Mouse (Mus musculus) limb, embryonic 12.5 days (tissue): ENCODE data around the gene Slc16a6. TPM values are rescaled to one million over a fixed set of nuclear protein-coding genes. Genes with fewer than 3 reads are reported as not detected.
"Not testable (repeated sequence)": the region's sequence is repeated elsewhere in the genome, so short reads cannot be mapped to it uniquely, and the experiment has no call there.

ENCODE experiments used
- ATAC-seq: fragments of 200-750 bp; cut with Nextera tagmentation; 2 replicates; pipeline ENCODE4 v1.8.0; 2017; ENCODE audit warnings: low read depth, moderate TSS enrichment; ENCODE audit not compliant: insufficient number of reproducible peaks, insufficient read depth, low FRiP score, low TSS enrichment
- H3K27ac ChIP-seq: fragments of 300-500 bp; sonication (generic); 2 replicates; pipeline ENCODE4 v1.5.1; 2016; ENCODE audit warnings: mild to moderate bottlenecking, moderate library complexity
- H3K27me3 ChIP-seq: fragments of 300-500 bp; sonication (generic); 2 replicates; pipeline ENCODE4 v1.6.1; 2016; ENCODE audit warnings: mild to moderate bottlenecking, moderate library complexity
- H3K36me3 ChIP-seq: fragments of 300-500 bp; sonication (generic); 2 replicates; pipeline ENCODE4 v1.6.1; 2016; ENCODE audit warnings: mild to moderate bottlenecking, moderate library complexity
- H3K4me1 ChIP-seq: fragments of 300-500 bp; sonication (generic); replicated peaks from 2 replicates; pipeline ENCODE4 v1.6.1; 2016
- H3K4me2 ChIP-seq: fragments of 300-500 bp; sonication (generic); 2 replicates; pipeline ENCODE4 v1.6.1; 2016; ENCODE audit warnings: mild to moderate bottlenecking, moderate library complexity
- H3K4me3 ChIP-seq: fragments of 300-500 bp; sonication (generic); replicated peaks from 2 replicates; pipeline ENCODE4 v1.5.1; 2016; ENCODE audit warnings: mild to moderate bottlenecking
- H3K9ac ChIP-seq: fragments of 300-500 bp; sonication (generic); replicated peaks from 2 replicates; pipeline ENCODE4 v1.6.1; 2016; ENCODE audit warnings: mild to moderate bottlenecking, moderate library complexity
- H3K9me3 ChIP-seq: fragments of 300-500 bp; sonication (generic); 2 replicates; pipeline ENCODE4 v1.6.1; 2016; ENCODE audit warnings: mild to moderate bottlenecking, moderate library complexity
- WGBS: fragments of 180-500 bp; shearing (Covaris S2); methylation state at CpG from one replicate; pipeline ENCODE4 v1.1.7; 2016; 5-methylcytosine and 5-hydroxymethylcytosine counted together
- polyA plus RNA-seq: library from polyadenylated mRNA; unstranded; fragments of >200 nt; fragmentation: Nextera tagmentation; extraction: Ambion mirVana; gene quantifications from 2 replicates; pipeline ENCODE4 v1.2.1, GENCODE M21; 2016

The Slc16a6 gene
- polyA plus RNA-seq, 1 experiment from 2014 or later = 3.6 TPM

- Histone ChIP-seq H3K36me3 (no peaks in the 10 kb centered on the region), H3K9me3 (no peaks in the 10 kb centered on the region), H3K4me2 (no peak overlapping the region), H3K9ac (no peak overlapping the region), H3K4me3 (no peak overlapping the region), H3K4me1 (peaks cover 5% of the 10 kb centered on the region), H3K27ac (no peak overlapping the region), H3K27me3 (peaks cover 5% of the 10 kb centered on the region; the same call in 1 of the 2 replicates)
- ATAC-seq = no peak
- WGBS = 61% methylated on average over 6 of the region's 6 CpGs
Observed at GRCm38 (mm10) chr11:109496996-109497714, 23.8 kb upstream of the Slc16a6 start.

- peaks cover 5% of the 10 kb centered on the region for H3K4me1 ChIP-seq
- no peak overlapping the region for H3K4me3 ChIP-seq
- 78% methylated on average over 7 of the region's 7 CpGs for WGBS
- ATAC-seq = no peak
- H3K36me3 ChIP-seq = no peaks in the 10 kb centered on the region
- no peak overlapping the region for H3K4me2 ChIP-seq
- no peaks in the 10 kb centered on the region for H3K9me3 ChIP-seq
- no peak overlapping the region for H3K27ac ChIP-seq
- H3K9ac ChIP-seq = no peak overlapping the region
- H3K27me3 ChIP-seq = peaks cover 5% of the 10 kb centered on the region; the same call in 1 of the 2 replicates
Observed at GRCm38 (mm10) chr11:109496475-109496993, 23.1 kb upstream of the Slc16a6 start.

DNA sequence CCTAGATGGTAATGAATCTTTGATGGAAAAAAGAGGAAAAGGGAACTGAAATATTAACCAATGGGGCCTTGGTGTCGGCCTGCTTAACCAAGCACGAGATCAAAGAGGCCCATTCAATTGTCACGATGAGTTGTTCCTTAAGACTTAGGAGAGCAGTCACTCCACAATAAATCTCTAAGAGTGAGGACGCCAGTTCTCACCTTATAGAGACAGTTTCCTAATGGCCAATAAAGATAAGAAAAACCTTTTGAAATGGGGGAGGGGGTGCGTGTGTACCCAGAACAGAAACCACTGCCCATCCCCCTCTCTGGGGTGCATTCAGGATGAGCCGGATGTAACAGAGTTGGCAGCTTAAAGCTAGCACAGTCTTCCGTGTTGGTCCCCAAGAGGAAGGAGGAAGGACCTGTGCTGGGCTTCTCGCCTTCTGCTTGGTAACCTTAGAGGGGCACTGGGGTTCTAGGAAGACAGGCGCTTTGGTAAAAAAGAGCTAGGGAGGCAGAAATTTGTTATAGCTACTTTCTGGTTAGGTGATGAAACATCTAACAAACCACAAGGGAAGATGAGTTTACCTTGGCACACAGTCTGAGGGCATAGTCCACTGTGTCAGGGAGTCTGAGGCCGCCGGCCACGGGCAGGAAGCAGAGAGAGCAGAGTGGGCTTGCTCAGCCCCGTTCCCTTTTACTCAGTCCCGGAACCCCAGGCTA, 22.5 kb upstream of the Slc16a6 start:
- H3K4me2 ChIP-seq = no peak overlapping the region
- no peak overlapping the region for H3K4me3 ChIP-seq
- H3K27ac ChIP-seq = no peak overlapping the region
- H3K36me3 ChIP-seq = no peaks in the 10 kb centered on the region
- no peak for ATAC-seq
- peaks cover 5% of the 10 kb centered on the region for H3K4me1 ChIP-seq
- 43% methylated on average over 14 of the region's 14 CpGs for WGBS
- H3K9ac ChIP-seq = no peak overlapping the region
- peaks cover 5% of the 10 kb centered on the region; the same call in 1 of the 2 replicates for H3K27me3 ChIP-seq
- H3K9me3 ChIP-seq = no peaks in the 10 kb centered on the region

GRCm38 (mm10) chr11:109494890-109495770, 21.7 kb upstream of the Slc16a6 start:
- WGBS = 36% methylated on average over 24 of the region's 24 CpGs
- Histone ChIP-seq H3K36me3 (no peaks in the 10 kb centered on the region), H3K27ac (no peak overlapping the region), H3K9me3 (no peaks in the 10 kb centered on the region), H3K9ac (no peak overlapping the region), H3K27me3 (peaks cover 5% of the 10 kb centered on the region; the same call in 1 of the 2 replicates), H3K4me1 (peaks cover 5% of the 10 kb centered on the region), H3K4me3 (no peak overlapping the region), H3K4me2 (no peak overlapping the region)
- no peak for ATAC-seq

- H3K4me1 ChIP-seq, H3K4me3 ChIP-seq, H3K9me3 ChIP-seq, ATAC-seq, H3K27ac ChIP-seq, H3K27me3 ChIP-seq, H3K4me2 ChIP-seq, H3K9ac ChIP-seq, H3K36me3 ChIP-seq: not testable (repeated sequence)
- 74% methylated on average over 8 of the region's 8 CpGs for WGBS
Observed at GRCm38 (mm10) chr11:109492847-109493464, 19.6 kb upstream of the Slc16a6 start.

- Histone ChIP-seq H3K27me3 (peaks cover 5% of the 10 kb centered on the region; the same call in 1 of the 2 replicates), H3K4me2 (no peak overlapping the region), H3K9ac (no peak overlapping the region), H3K4me3 (no peak overlapping the region), H3K9me3 (no peaks in the 10 kb centered on the region), H3K27ac (no peak overlapping the region), H3K4me1 (no peaks in the 10 kb centered on the region; the same call in 1 of the 2 replicates), H3K36me3 (no peaks in the 10 kb centered on the region)
- 62% methylated on average over 4 of the region's 4 CpGs for whole genome bisulfite sequencing
- no peak for ATAC-seq
Observed at GRCm38 (mm10) chr11:109491844-109492243, 18.4 kb upstream of the Slc16a6 start.

DNA sequence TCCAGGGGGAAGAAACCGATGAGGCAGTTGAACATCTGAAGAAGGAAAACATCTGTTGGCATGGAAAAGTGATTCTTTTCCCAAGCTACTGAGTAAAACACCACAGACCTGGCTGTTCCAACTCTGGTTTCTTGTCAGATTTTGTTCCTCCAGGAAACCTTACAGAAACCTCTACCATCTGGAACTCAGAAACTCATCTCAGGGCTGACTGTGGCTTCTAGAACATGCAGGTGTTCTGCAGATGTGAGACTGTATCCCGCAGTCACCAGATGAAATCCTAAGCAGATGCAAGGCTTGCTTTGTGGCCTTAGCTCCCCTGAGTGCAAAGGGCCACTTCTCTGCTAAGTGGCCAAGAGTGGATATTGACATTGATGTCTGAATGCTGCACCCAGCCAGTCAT, 16.4 kb upstream of the Slc16a6 start:
- Histone ChIP-seq H3K9ac (no peak overlapping the region), H3K4me1 (no peaks in the 10 kb centered on the region; the same call in 1 of the 2 replicates), H3K4me2 (no peak overlapping the region), H3K36me3 (no peaks in the 10 kb centered on the region), H3K9me3 (no peaks in the 10 kb centered on the region), H3K27ac (no peak overlapping the region), H3K27me3 (no peaks in the 10 kb centered on the region), H3K4me3 (no peak overlapping the region)
- 58% methylated on average over 2 of the region's 2 CpGs for WGBS
- ATAC-seq = no peak

GRCm38 (mm10) chr11:109487991-109488684, 14.7 kb upstream of the Slc16a6 start:
- no peak for ATAC-seq
- Histone ChIP-seq H3K27me3 (no peaks in the 10 kb centered on the region), H3K4me3 (no peak overlapping the region), H3K36me3 (no peaks in the 10 kb centered on the region), H3K4me2 (no peak overlapping the region), H3K27ac (no peak overlapping the region), H3K4me1 (no peaks in the 10 kb centered on the region; the same call in 1 of the 2 replicates), H3K9me3 (no peaks in the 10 kb centered on the region), H3K9ac (no peak overlapping the region)
- WGBS = 80% methylated on average over 10 of the region's 10 CpGs

- H3K4me3 ChIP-seq = no peak overlapping the region
- H3K9me3 ChIP-seq = no peaks in the 10 kb centered on the region
- H3K36me3 ChIP-seq = no peaks in the 10 kb centered on the region
- no peak overlapping the region for H3K27ac ChIP-seq
- H3K4me1 ChIP-seq = no peaks in the 10 kb centered on the region; the same call in 1 of the 2 replicates
- H3K4me2 ChIP-seq = no peak overlapping the region
- H3K27me3 ChIP-seq = no peaks in the 10 kb centered on the region
- ATAC-seq = no peak
- WGBS = 71% methylated on average over 1 of the region's 1 CpGs
- H3K9ac ChIP-seq = no peak overlapping the region
Observed at GRCm38 (mm10) chr11:109487111-109487510, 13.7 kb upstream of the Slc16a6 start.

GRCm38 (mm10) chr11:109485398-109486045, 12.1 kb upstream of the Slc16a6 start:
- Histone ChIP-seq H3K36me3 (no peaks in the 10 kb centered on the region), H3K9me3 (no peaks in the 10 kb centered on the region), H3K27ac (no peak overlapping the region), H3K9ac (no peak overlapping the region), H3K27me3 (no peaks in the 10 kb centered on the region), H3K4me3 (no peak overlapping the region), H3K4me2 (no peak overlapping the region), H3K4me1 (no peaks in the 10 kb centered on the region)
- ATAC-seq = no peak
- 86% methylated on average over 15 of the region's 15 CpGs for WGBS
